Mouse (Mus musculus) splenic B cell, adult 2 months (primary cell): Measurements from ENCODE around the gene Bad.
"Not testable (repeated sequence)": the region's sequence is repeated elsewhere in the genome, so short reads cannot be mapped to it uniquely, and the experiment has no call there.

Experiments
- DNase-seq: peaks from one replicate; pipeline ENCODE4 v3.0.0-alpha.2; 2011; ENCODE audit warnings: low read depth, low spot score
- H3K27me3 ChIP-seq: 2 replicates; pipeline ENCODE4 v1.6.1; 2012; ENCODE audit warnings: mild to moderate bottlenecking, low read length, moderate library complexity, mixed read lengths; ENCODE audit not compliant: control insufficient read depth, poor library complexity, insufficient read depth, severe bottlenecking
- H3K36me3 ChIP-seq: 2 replicates; pipeline ENCODE4 v1.6.1; 2012; ENCODE audit warnings: mild to moderate bottlenecking, low read length, moderate library complexity, mixed read lengths; ENCODE audit not compliant: control insufficient read depth, poor library complexity, insufficient read depth, severe bottlenecking

The Bad gene

GRCm38 (mm10) chr19:6941372-6942248 lies at the start of gene Bad:
Gene Bad, plus strand, starts transcription at chr19:6941861.
- DNase-seq: peak; percentile 95
- H3K36me3 ChIP-seq: no peaks in the 10 kb centered on the region
- H3K27me3 ChIP-seq: no peaks in the 10 kb centered on the region

- Histone ChIP-seq H3K36me3 (no peaks in the 10 kb centered on the region), H3K27me3 (no peaks in the 10 kb centered on the region)
- no peak for DNase-seq
Observed at GRCm38 (mm10) chr19:6892512-6892911, 49.1 kb upstream of the Bad start.

DNA sequence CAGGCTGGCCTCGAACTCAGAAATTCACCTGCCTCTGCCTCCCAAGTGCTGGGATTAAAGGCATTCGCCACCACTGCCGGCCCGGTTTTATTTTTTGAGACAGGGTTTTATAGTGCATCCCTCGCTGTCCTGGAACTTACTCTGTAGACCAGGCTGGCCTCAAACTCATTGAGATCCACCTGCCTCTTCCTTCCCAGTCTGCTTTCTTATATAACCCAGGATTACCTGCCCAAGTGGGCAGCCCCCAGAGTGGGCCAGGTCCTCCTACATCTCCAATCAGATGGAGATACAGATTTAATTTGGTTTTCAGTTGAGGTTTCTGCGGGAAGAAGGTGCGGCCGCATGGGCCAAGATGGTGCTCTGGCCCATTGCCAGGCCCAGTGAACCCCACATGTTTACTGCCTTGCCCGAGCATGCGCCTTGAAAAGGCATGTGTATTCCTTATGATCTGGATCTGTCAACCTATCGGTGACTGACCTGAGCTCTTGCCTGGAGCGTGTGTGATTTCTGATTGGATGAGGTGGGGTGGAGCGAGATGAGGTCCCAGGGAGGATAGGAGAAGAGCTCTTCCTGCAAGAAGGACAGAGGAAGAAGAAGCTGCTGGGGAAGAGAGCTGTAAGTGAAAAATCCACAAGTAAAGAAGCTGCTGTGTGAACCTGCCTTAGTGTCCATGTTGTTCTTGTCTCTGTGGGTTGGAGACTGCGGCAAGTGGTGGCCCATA lies 47.8 kb upstream of the Bad start:
- Histone ChIP-seq H3K27me3 (no peaks in the 10 kb centered on the region), H3K36me3 (no peaks in the 10 kb centered on the region)
- no peak for DNase-seq

DNA sequence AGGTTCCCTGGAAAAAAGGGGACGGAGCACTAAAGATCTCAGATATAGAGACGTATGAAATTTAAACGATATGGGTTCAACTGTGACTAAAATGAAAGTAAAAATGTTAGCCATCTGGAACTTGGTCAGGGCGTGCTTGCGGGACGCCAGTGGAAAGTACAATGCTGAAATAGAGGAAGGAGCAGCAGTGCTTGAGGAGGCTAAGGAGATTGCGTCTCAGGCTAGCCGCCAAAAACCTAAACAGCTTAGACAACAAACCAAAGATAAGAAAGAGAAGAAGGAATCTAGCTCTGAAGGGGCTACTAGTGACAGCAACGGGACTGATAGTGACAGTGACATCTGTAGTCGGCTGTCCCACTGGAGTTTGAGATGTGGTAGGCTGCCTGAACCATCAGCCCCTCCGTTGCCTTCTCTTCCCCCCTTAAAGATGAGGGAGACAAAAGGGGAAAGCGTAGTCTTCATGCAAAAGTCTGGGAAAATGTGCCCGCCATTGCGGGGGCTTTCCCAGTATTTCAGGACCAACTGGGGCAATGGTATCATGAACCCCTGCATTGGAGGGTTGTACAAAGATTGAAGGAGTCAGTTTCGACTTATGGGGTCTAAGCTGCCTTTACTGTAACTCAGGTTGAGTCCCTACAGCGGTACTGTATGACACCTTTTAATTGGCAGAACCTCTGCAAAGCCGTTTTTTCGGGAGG lies 45.9 kb upstream of the Bad start:
- not testable (repeated sequence) for H3K27me3 ChIP-seq, H3K36me3 ChIP-seq
- peak; percentile 48 for DNase-seq

GRCm38 (mm10) chr19:6899641-6900040 lies 42.0 kb upstream of the Bad start:
- no peak for DNase-seq
- Histone ChIP-seq H3K36me3 (no peaks in the 10 kb centered on the region), H3K27me3 (no peaks in the 10 kb centered on the region)

DNA sequence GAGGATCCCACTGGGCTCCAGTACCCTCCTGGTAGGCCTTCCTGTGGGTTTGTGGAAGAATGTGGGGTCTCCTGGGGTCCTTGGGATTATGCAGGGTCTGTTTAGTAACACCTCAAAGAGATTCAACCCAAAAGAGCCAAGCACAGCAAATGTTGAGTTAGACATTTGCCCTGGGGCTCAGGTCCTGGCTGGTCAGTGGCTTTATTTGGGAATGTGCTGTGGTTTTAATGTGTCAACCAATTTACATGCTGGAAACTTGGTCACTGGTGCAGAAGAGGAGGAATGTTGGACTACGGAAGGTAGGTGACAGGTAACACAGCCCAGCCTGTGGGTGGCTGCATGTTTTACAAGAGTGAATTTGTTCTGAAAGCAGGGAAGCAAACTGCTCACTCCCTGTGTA lies 38.6 kb upstream of the Bad start:
- DNase-seq: no peak
- Histone ChIP-seq H3K36me3 (peaks cover 9% of the 10 kb centered on the region), H3K27me3 (no peaks in the 10 kb centered on the region)

- Histone ChIP-seq H3K36me3 (peaks cover 9% of the 10 kb centered on the region), H3K27me3 (no peaks in the 10 kb centered on the region)
- DNase-seq: no peak
Observed at GRCm38 (mm10) chr19:6904846-6905245, 36.8 kb upstream of the Bad start.

- no peaks in the 10 kb centered on the region for H3K27me3 ChIP-seq
- H3K36me3 ChIP-seq: peaks cover 9% of the 10 kb centered on the region
- no peak for DNase-seq
Observed at GRCm38 (mm10) chr19:6905498-6906159, 36.0 kb upstream of the Bad start.

GRCm38 (mm10) chr19:6906199-6906598 lies 35.5 kb upstream of the Bad start:
- Histone ChIP-seq H3K36me3 (peaks cover 10% of the 10 kb centered on the region), H3K27me3 (no peaks in the 10 kb centered on the region)
- DNase-seq: no peak

DNA sequence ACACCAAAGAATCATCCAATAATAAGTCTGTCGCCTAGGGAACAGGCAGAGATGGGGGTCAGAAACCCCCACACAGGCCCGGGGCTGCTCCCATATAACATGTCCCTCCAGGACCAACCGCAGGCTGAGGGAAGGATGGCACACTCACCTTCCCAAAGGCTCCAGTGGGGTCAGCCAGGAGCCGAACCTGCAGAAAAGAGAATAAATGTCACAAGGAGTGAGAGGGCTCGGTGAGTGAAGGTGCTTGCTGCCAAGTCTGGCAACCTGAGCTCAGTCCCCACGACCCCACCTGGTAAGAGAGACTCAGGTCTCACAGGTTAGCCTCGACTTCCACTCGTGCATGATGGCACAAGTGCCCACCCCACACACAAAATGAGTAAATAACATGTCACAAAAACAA lies 34.6 kb upstream of the Bad start:
- DNase-seq: no peak
- H3K27me3 ChIP-seq: no peaks in the 10 kb centered on the region
- H3K36me3 ChIP-seq: peaks cover 14% of the 10 kb centered on the region

GRCm38 (mm10) chr19:6907811-6908540 lies 33.7 kb upstream of the Bad start:
- DNase-seq: no peak
- no peaks in the 10 kb centered on the region for H3K27me3 ChIP-seq
- H3K36me3 ChIP-seq: peaks cover 14% of the 10 kb centered on the region

- Histone ChIP-seq H3K36me3 (peaks cover 18% of the 10 kb centered on the region), H3K27me3 (no peaks in the 10 kb centered on the region)
- no peak for DNase-seq
Observed at GRCm38 (mm10) chr19:6909021-6909420, 32.6 kb upstream of the Bad start.

DNA sequence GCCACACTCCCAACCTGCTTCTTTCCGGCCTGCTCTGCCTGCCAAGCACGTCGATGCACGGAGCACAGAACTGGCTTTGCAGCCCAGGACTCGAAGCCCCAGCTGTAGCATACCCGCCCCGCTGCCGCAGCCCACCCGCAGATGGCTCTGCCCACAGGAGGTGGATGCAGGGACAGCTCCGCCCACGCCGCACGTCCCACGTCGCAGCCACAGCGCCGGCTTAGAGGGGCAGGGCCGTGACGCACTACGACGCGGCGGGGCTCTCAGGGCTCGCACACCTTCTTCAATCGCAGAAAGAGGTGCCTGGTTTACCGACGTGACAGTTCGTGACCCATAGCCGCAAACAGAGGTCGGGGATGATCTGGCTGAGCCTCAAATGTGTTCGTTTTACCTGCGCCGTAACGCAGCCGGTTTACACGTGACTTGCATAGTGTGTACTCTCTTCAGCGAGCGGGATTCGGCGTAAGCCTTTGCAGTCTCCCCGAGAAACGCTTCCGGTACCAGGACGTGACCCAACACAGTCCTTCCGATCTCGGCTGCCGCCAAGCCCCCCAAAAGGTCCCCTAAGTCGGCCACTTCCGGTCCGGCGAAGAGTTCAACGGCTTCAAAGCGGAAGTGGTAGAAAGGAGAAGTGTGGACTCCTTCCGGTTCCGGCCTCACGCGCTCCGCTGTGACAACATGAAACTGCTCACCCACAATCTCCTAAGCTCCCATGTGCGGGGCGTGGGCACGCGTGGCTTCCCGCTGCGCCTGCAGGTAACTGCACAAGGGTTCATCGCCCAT lies 32.0 kb upstream of the Bad start, which contains the start of the genes Trmt112 and Prdx5:
Gene Trmt112 (plus strand): TSS at position 192 of the 783 bp plus-strand sequence.
Gene Prdx5 (minus strand): TSS at position 600 of the 783 bp plus-strand sequence.
- Histone ChIP-seq H3K27me3 (no peaks in the 10 kb centered on the region), H3K36me3 (peaks cover 18% of the 10 kb centered on the region)
- peak; percentile 95 for DNase-seq
